17 mouse cellular contexts compared by ENCODE assay signal in the genomic region with DNA sequence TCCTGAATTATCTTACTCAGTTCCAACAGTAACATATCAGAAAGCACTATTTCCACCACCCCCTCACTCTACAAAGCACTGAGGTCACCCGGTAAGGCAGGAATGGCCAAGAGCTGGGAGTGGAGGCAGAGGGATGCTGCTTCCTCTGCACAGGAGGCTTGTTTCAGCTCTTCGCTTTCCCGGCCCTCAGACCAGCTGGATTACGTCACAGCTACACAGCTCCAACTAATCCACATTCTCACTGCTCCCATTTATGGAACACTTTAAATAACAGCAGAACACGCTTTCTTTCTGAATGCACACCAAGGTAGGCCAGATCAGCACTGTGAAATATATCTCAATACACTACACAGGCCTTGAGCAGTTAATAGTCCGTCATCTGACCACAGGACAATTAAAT. TPM values are rescaled to one million over a fixed set of nuclear protein-coding genes. Genes with fewer than 3 reads are reported as not detected.
"Had no signal": no experiment of that assay in that cellular context is flagged by ENCODE, and none has a peak within 500 bp of the region (broad histone marks: within the 10 kb centered on the region; RNA-seq: fewer than 3 reads in every experiment).

No protein-coding gene starts in this region.

- H3K36me3 ChIP-seq: liver, embryonic 13.5 days; midbrain, embryonic 10.5 days; midbrain, embryonic 13.5 days; neural tube, embryonic 13.5 days had no signal

- H3K9me3 ChIP-seq: liver, embryonic 13.5 days; midbrain, embryonic 10.5 days; midbrain, embryonic 13.5 days; neural tube, embryonic 13.5 days had no signal

- H3K4me1 ChIP-seq: liver, embryonic 13.5 days; megakaryocyte, embryonic 14.5 days; midbrain, embryonic 10.5 days; midbrain, embryonic 13.5 days; neural tube, embryonic 13.5 days had no signal

- H3K9ac ChIP-seq: liver, embryonic 13.5 days; midbrain, embryonic 13.5 days; neural tube, embryonic 13.5 days had no signal

- DNase-seq: kidney, adult 9 months; liver, embryonic 13.5 days; lung, adult 2 months; retina, postnatal 1 day; right cerebral cortex, postnatal 25 days; thymus, postnatal 25 days had no signal

- H3K27ac ChIP-seq: liver, embryonic 13.5 days; midbrain, embryonic 10.5 days; midbrain, embryonic 13.5 days; neural tube, embryonic 13.5 days had no signal

- ATAC-seq: intestine, postnatal 0 days; lung, postnatal 0 days; midbrain, embryonic 13.5 days; midbrain, embryonic 16.5 days had no signal

- H3K27me3 ChIP-seq: liver, embryonic 13.5 days; megakaryocyte, embryonic 14.5 days; midbrain, embryonic 13.5 days; neural tube, embryonic 13.5 days had no signal

- H3K4me3 ChIP-seq: liver, embryonic 13.5 days; megakaryocyte, embryonic 14.5 days; midbrain, embryonic 10.5 days; midbrain, embryonic 13.5 days; myocyte; neural tube, embryonic 13.5 days had no signal

- H3K4me2 ChIP-seq: liver, embryonic 13.5 days; midbrain, embryonic 13.5 days; neural tube, embryonic 13.5 days had no signal

RNA-seq across cellular contexts. Expression of a gene that starts 23.2 kb away (rescaled TPM):
- polyA plus RNA-seq: liver, adult 2 months; lung, adult 2 months; myocyte; spleen, adult 2 months had no signal

RNA-seq across cellular contexts. Expression of a gene that starts 55.7 kb away (rescaled TPM):
- polyA plus RNA-seq: liver, embryonic 16.5 days; myocyte; spleen, adult 2 months had no signal
